Mouse (Mus musculus) cerebellum, adult 2 months (tissue): ENCODE data around the gene Rab11a. TPM values are rescaled to one million over a fixed set of nuclear protein-coding genes. Genes with fewer than 3 reads are reported as not detected.
"Not testable (repeated sequence)": the region's sequence is repeated elsewhere in the genome, so short reads cannot be mapped to it uniquely, and the experiment has no call there.

Source experiments
- DNase-seq, 2 experiments: peaks; one replicate each; pipeline ENCODE4 v3.0.0; 2021
- H3K27ac ChIP-seq: fragments of 200-500 bp; 2 replicates; pipeline ENCODE4 v1.5.1; 2012; ENCODE audit warnings: low read length, control low read depth, inconsistent platforms; ENCODE audit not compliant: insufficient read depth
- H3K27me3 ChIP-seq: fragments of 200-500 bp; 2 replicates; pipeline ENCODE4 v1.6.1; 2012; ENCODE audit warnings: inconsistent platforms, mild to moderate bottlenecking, low read length, moderate library complexity; ENCODE audit not compliant: control insufficient read depth, insufficient read depth
- H3K4me1 ChIP-seq: fragments of 200-500 bp; 2 replicates; pipeline ENCODE4 v1.6.1; 2011; ENCODE audit warnings: low read length; ENCODE audit not compliant: control insufficient read depth, insufficient read depth
- H3K4me3 ChIP-seq: fragments of 200-500 bp; replicated peaks from 2 replicates; pipeline ENCODE3; 2011; ENCODE audit warnings: mild to moderate bottlenecking, low read depth, low read length, control low read depth; ENCODE audit not compliant: insufficient read depth
- CTCF ChIP-seq: fragments of 200-500 bp; IDR thresholded peaks from 2 replicates; pipeline ENCODE4 v1.5.1; 2011; ENCODE audit warnings: low read depth, mild to moderate bottlenecking, control low read depth, low read length, moderate library complexity, borderline replicate concordance; ENCODE audit not compliant: insufficient read depth
- POLR2A ChIP-seq: fragments of 200-500 bp; IDR thresholded peaks from 2 replicates; pipeline ENCODE4 v1.6.1; 2011; ENCODE audit warnings: low read length, control low read depth, borderline replicate concordance; ENCODE audit not compliant: insufficient read depth
- whole genome bisulfite sequencing: fragments of 180-500 bp; shearing (Covaris S2); methylation state at CpG from one replicate; pipeline ENCODE4 v1.1.7; 2018; 5-methylcytosine and 5-hydroxymethylcytosine counted together
- polyA plus RNA-seq: library from polyadenylated mRNA; depleted of rRNA; stranded (reverse); fragments of >200 nt; gene quantifications from 2 replicates; pipeline ENCODE4 v1.2.3, GENCODE M21; 2012

The Rab11a gene
- polyA plus RNA-seq, 1 experiment: 259 TPM

DNA sequence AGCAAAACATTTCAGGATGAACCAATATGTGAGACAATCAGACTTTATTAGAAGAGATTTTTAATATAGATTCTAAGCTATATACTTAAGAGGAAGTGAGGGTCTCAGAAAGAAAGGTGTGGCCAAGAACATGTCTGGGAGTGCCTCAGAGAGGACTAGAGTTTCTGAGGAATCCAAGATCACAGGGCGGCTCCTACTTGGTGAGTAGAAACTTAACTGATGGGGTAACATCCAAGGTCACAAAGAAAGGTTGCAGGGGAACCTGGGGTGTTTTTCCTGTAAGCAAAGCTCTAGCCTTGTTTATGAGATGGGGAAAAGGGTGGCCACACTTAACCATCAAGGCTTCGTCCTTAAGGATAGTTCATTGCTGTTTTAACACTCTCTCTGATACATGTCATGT, 1.4 kb upstream of the Rab11a start:
- 85% methylated on average over 2 of the region's 2 CpGs for WGBS
- Histone ChIP-seq H3K4me1 (peaks cover 3% of the 10 kb centered on the region; the same call in 1 of the 2 replicates), H3K27me3 (no peaks in the 10 kb centered on the region), H3K4me3 (no peak overlapping the region), H3K27ac (no peak overlapping the region)
- DNase-seq: no peak
- TF ChIP-seq POLR2A (no peak), CTCF (no peak)

DNA sequence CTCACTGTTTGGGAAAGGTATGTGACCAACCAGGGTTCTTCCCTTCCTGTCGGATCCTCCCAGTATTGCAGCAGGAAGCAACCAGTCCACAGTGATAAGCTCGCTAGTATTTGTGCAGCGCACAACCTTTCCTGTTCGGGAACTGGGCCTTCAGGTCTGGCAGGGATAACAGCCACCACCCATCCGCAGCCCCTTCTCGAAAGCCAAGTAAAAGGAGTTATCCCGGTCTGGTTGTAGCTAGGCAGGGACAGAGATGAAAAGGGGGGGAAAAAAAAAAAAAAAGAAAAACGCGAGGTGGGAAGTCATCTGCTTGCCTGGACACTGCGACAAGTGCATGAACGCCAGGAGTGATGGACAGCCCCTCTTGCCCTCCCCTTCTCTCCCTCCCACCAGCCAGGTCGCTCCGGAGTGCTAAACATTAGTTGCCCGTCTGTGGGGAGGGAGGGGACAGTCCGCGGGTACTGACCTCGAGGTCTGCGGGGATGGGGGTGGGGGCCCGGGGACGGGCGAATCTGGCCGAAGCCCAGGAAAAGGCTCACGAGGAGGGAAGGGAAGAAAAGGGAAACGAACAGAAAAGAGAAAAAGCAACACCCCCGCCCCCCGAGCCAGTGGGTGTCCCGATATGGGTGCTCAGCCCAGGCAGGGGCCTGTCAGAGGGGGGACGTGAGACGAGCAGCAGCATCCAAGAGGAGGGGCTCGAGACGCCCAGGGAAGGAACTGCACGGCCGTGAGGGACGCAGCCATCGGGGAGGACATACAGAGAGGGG, 736 bp downstream of the Rab11a start:
- DNase-seq: peak; percentile 53 to 61
- Histone ChIP-seq H3K27ac (peak overlapping the region; percentile 86), H3K4me1 (peaks cover 3% of the 10 kb centered on the region; the same call in 1 of the 2 replicates), H3K4me3 (peak overlapping the region; percentile 77), H3K27me3 (no peaks in the 10 kb centered on the region)
- under 1% methylated on average over 35 of the region's 35 CpGs for WGBS
- TF ChIP-seq CTCF: peak; percentile 34; the same call in 1 of the 2 replicates
- no peak for TF ChIP-seq POLR2A

GRCm38 (mm10) chr9:64736076-64736638, 1.4 kb downstream of the Rab11a start:
- H3K27me3 ChIP-seq: no peaks in the 10 kb centered on the region
- 8% methylated on average over 9 of the region's 9 CpGs for WGBS
- TF ChIP-seq CTCF (no peak), POLR2A (no peak)
- H3K27ac ChIP-seq: 0 out of 2 replicates have a peak overlapping the region, but pooled peaks have one; percentile 51
- peaks cover 3% of the 10 kb centered on the region; the same call in 1 of the 2 replicates for H3K4me1 ChIP-seq
- DNase-seq: peak in 1 of 2 experiments; percentile 3
- H3K4me3 ChIP-seq: peak overlapping the region; percentile 77

DNA sequence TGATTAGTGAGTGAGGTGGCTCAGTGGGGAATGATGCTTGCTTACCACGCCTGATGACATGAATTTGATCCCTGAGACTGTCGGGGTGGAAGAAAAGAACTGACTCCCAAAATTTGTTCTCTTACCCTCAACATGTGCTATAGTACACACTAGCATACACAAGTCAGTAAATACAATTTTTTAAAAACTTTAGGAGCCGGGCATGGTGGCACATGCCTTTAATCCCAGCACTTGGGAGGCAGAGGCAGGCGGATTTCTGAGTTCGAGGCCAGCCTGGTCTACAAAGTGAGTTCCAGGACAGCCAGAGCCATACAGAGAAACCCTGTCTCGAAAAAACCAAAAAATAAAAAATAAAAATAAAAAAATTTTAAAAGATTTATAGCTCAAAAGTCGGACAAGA, 2.6 kb downstream of the Rab11a start:
- H3K27me3 ChIP-seq, DNase-seq, H3K27ac ChIP-seq, H3K4me1 ChIP-seq, H3K4me3 ChIP-seq: not testable (repeated sequence)
- whole genome bisulfite sequencing: 84% methylated on average over 7 of the region's 7 CpGs

- Histone ChIP-seq H3K4me1 (peaks cover 3% of the 10 kb centered on the region; the same call in 1 of the 2 replicates), H3K27me3 (no peaks in the 10 kb centered on the region), H3K27ac (no peak overlapping the region), H3K4me3 (no peak overlapping the region)
- TF ChIP-seq POLR2A: no peak
- no peak for TF ChIP-seq CTCF
- WGBS: 69% methylated on average over 6 of the region's 6 CpGs
- no peak for DNase-seq
Measured at GRCm38 (mm10) chr9:64734166-64734565, 3.4 kb downstream of the Rab11a start.

GRCm38 (mm10) chr9:64731029-64731560, 6.5 kb downstream of the Rab11a start:
- DNase-seq: no peak
- no peak overlapping the region for H3K27ac ChIP-seq
- H3K27me3 ChIP-seq: no peaks in the 10 kb centered on the region
- TF ChIP-seq CTCF (no peak), POLR2A (no peak)
- 77% methylated on average over 3 of the region's 3 CpGs for WGBS
- H3K4me3 ChIP-seq: no peak overlapping the region
- H3K4me1 ChIP-seq: peaks cover 3% of the 10 kb centered on the region; the same call in 1 of the 2 replicates

GRCm38 (mm10) chr9:64726454-64726853, 11.1 kb downstream of the Rab11a start:
- 96% methylated on average over 5 of the region's 5 CpGs for WGBS
- Histone ChIP-seq H3K27ac (no peak overlapping the region), H3K4me1 (no peaks in the 10 kb centered on the region), H3K4me3 (no peak overlapping the region), H3K27me3 (no peaks in the 10 kb centered on the region)
- no peak for TF ChIP-seq POLR2A
- TF ChIP-seq CTCF: no peak
- no peak for DNase-seq

DNA sequence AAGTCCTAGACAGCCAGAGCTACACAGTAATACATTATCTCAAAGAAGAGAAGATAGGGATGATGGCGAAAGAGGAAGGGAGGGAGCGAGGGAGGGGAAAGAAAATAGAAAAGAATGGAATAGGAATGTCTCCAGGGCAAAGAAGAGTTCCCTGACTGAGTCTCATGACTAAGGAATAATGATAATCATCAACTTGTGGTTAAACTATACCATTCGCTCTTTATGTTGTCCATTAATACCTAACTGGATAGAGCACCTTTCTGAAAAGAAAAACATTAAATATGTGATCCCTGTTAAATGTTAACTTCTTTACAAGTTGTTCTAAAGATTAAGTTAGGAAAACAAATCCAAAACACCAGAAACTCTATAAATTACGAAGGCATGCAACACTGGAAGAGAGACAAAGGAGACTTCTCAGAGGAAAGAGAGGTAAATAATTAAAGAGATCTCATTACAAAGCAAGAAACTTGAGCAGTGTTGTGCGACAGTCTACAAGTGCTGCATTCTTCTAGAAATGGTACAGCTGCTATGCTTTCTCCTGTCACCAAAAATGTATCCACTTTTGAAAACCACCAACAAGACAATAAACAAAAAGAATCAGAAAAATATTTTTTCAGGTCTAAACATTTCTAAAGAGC, 17.9 kb downstream of the Rab11a start:
- Histone ChIP-seq H3K4me1 (no peaks in the 10 kb centered on the region), H3K27ac (no peak overlapping the region), H3K27me3 (no peaks in the 10 kb centered on the region), H3K4me3 (no peak overlapping the region)
- TF ChIP-seq CTCF: no peak
- TF ChIP-seq POLR2A: no peak
- 87% methylated on average over 5 of the region's 5 CpGs for WGBS
- no peak for DNase-seq

DNA sequence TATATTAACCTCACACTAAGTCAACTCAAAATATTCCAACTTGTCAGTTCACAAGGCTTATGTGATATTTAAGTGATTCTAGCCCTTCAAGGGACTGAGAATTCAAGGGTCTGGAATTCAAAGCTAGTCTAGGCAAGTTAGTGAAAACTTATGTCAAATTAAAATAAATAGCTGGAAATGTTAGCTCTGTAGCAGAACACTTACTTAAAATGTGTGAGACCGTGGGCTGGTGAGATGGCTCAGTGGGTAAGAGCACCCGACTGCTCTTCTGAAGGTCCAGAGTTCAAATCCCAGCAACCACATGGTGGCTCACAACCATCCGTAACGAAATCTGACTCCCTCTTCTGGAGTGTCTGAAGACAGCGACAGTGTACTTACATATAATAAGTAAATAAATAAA, 27.3 kb downstream of the Rab11a start:
- H3K27ac ChIP-seq, DNase-seq, H3K27me3 ChIP-seq, H3K4me3 ChIP-seq, H3K4me1 ChIP-seq: not testable (repeated sequence)
- 91% methylated on average over 5 of the region's 5 CpGs for WGBS
